Mouse (Mus musculus) testis, adult 2 months (tissue): ENCODE results near the gene Rpl18. TPM values are rescaled to one million over a fixed set of nuclear protein-coding genes. Genes with fewer than 3 reads are reported as not detected.
A peak's percentile ranks its signal among the peaks of the same experiment; 100 is the strongest.

Experiments used
- H3K27ac ChIP-seq: fragments of 200-500 bp; 2 replicates; pipeline ENCODE4 v1.5.1; 2012; ENCODE audit warnings: low read depth, low read length; ENCODE audit not compliant: control insufficient read depth, insufficient read depth
- H3K27me3 ChIP-seq: fragments of 200-500 bp; 2 replicates; pipeline ENCODE4 v1.6.1; 2012; ENCODE audit warnings: mild to moderate bottlenecking, low read length, moderate library complexity; ENCODE audit not compliant: control insufficient read depth, insufficient read depth
- H3K36me3 ChIP-seq: fragments of 200-500 bp; 2 replicates; pipeline ENCODE4 v1.6.1; 2012; ENCODE audit warnings: mild to moderate bottlenecking, low read length; ENCODE audit not compliant: control insufficient read depth, insufficient read depth
- H3K4me1 ChIP-seq: fragments of 200-500 bp; 2 replicates; pipeline ENCODE4 v1.6.1; 2012; ENCODE audit warnings: low read length; ENCODE audit not compliant: control insufficient read depth, insufficient read depth
- H3K4me3 ChIP-seq: fragments of 200-500 bp; 2 replicates; pipeline ENCODE4 v1.5.1; 2012; ENCODE audit warnings: low read depth, mild to moderate bottlenecking, low read length, moderate library complexity, mixed read lengths; ENCODE audit not compliant: control insufficient read depth
- CTCF ChIP-seq: fragments of 200-500 bp; IDR thresholded peaks from 2 replicates; pipeline ENCODE4 v1.5.1; 2012; ENCODE audit warnings: low read depth, mild to moderate bottlenecking, inconsistent platforms, low read length, moderate library complexity; ENCODE audit not compliant: control insufficient read depth, insufficient read depth, insufficient replicate concordance
- POLR2A ChIP-seq: fragments of 200-500 bp; IDR thresholded peaks from 2 replicates; pipeline ENCODE4 v1.6.1; 2012; ENCODE audit warnings: low read depth, mild to moderate bottlenecking, inconsistent platforms, low read length, moderate library complexity; ENCODE audit not compliant: control insufficient read depth
- polyA plus RNA-seq: library from polyadenylated mRNA; depleted of rRNA; stranded (reverse); fragments of >200 nt; gene quantifications from 2 replicates; pipeline ENCODE4 v1.2.3, GENCODE M21; 2012

Gene Rpl18
- polyA plus RNA-seq, 1 experiment = 517 TPM

GRCm38 (mm10) chr7:45689800-45690199 is 25.5 kb upstream of the Rpl18 start:
- H3K36me3 ChIP-seq = no peaks in the 10 kb centered on the region
- no peak overlapping the region for H3K4me3 ChIP-seq
- peak overlapping the region; percentile 45; the same call in 1 of the 2 replicates for H3K27ac ChIP-seq
- H3K4me1 ChIP-seq = peaks cover 6% of the 10 kb centered on the region
- no peak for TF ChIP-seq POLR2A
- TF ChIP-seq CTCF = no peak
- no peaks in the 10 kb centered on the region for H3K27me3 ChIP-seq

- H3K36me3 ChIP-seq = no peaks in the 10 kb centered on the region
- H3K27ac ChIP-seq = no peak overlapping the region
- TF ChIP-seq CTCF (no peak), POLR2A (no peak)
- peaks cover 7% of the 10 kb centered on the region for H3K4me1 ChIP-seq
- H3K4me3 ChIP-seq = peak overlapping the region; percentile 2; the same call in 1 of the 2 replicates
- no peaks in the 10 kb centered on the region for H3K27me3 ChIP-seq
These were observed 22.9 kb upstream of the Rpl18 start for GRCm38 (mm10) chr7:45692364-45692763.

GRCm38 (mm10) chr7:45693921-45694591 is 21.2 kb upstream of the Rpl18 start, which contains the start of gene Sec1:
Sec1 (minus strand) TSS chr7:45694402.
- no peaks in the 10 kb centered on the region for H3K36me3 ChIP-seq
- H3K27ac ChIP-seq = peak within 1 kb of the TSS; percentile 82
- H3K4me1 ChIP-seq = peaks cover 7% of the 10 kb centered on the region
- H3K4me3 ChIP-seq = peak within 1 kb of the TSS; percentile 98
- no peak for TF ChIP-seq CTCF
- TF ChIP-seq POLR2A = peak; percentile 79
- no peaks in the 10 kb centered on the region for H3K27me3 ChIP-seq

GRCm38 (mm10) chr7:45695098-45695497 is 20.2 kb upstream of the Rpl18 start:
- Histone ChIP-seq H3K36me3 (no peaks in the 10 kb centered on the region), H3K27ac (peak overlapping the region; percentile 2; the same call in 1 of the 2 replicates), H3K4me1 (peaks cover 15% of the 10 kb centered on the region), H3K27me3 (no peaks in the 10 kb centered on the region), H3K4me3 (peak overlapping the region; percentile 98)
- TF ChIP-seq CTCF (no peak), POLR2A (no peak)

- peaks cover 21% of the 10 kb centered on the region for H3K4me1 ChIP-seq
- H3K4me3 ChIP-seq = no peak overlapping the region
- H3K36me3 ChIP-seq = no peaks in the 10 kb centered on the region
- H3K27ac ChIP-seq = no peak overlapping the region
- no peaks in the 10 kb centered on the region; the same call in 1 of the 2 replicates for H3K27me3 ChIP-seq
- TF ChIP-seq CTCF = no peak
- TF ChIP-seq POLR2A = no peak
These were observed 17.4 kb upstream of the Rpl18 start for GRCm38 (mm10) chr7:45697894-45698293.

- Histone ChIP-seq H3K36me3 (no peaks in the 10 kb centered on the region), H3K4me3 (peak within 1 kb of the TSS; percentile 42), H3K27me3 (no peaks in the 10 kb centered on the region; the same call in 1 of the 2 replicates), H3K4me1 (peaks cover 25% of the 10 kb centered on the region), H3K27ac (no peak within 1 kb of the TSS)
- TF ChIP-seq CTCF = no peak
- no peak for TF ChIP-seq POLR2A
These were observed 15.6 kb upstream of the Rpl18 start, which contains the start of gene Car11 for GRCm38 (mm10) chr7:45699523-45700141. Car11 (plus strand) TSS chr7:45699843.

GRCm38 (mm10) chr7:45700301-45701015 is 14.8 kb upstream of the Rpl18 start:
- Histone ChIP-seq H3K36me3 (no peaks in the 10 kb centered on the region), H3K4me3 (peak overlapping the region; percentile 42), H3K27me3 (no peaks in the 10 kb centered on the region; the same call in 1 of the 2 replicates), H3K4me1 (peaks cover 32% of the 10 kb centered on the region), H3K27ac (no peak overlapping the region)
- TF ChIP-seq POLR2A (no peak), CTCF (no peak)
